Mouse (Mus musculus) fat pad, adult 2 months (tissue): ENCODE results near the gene Bola3.

Experiments used
- DNase-seq: peaks from one replicate; pipeline ENCODE4 v3.0.0-alpha.2; 2011; ENCODE audit warnings: low read depth, low spot score; ENCODE audit errors: extremely low read depth

Bola3 gene

GRCm38 (mm10) chr6:83392166-83392780 lies 43.3 kb downstream of the Bola3 start:
- DNase-seq, result no peak

- DNase-seq, result no peak
Measured at GRCm38 (mm10) chr6:83394122-83394521, 45.2 kb downstream of the Bola3 start.

DNA sequence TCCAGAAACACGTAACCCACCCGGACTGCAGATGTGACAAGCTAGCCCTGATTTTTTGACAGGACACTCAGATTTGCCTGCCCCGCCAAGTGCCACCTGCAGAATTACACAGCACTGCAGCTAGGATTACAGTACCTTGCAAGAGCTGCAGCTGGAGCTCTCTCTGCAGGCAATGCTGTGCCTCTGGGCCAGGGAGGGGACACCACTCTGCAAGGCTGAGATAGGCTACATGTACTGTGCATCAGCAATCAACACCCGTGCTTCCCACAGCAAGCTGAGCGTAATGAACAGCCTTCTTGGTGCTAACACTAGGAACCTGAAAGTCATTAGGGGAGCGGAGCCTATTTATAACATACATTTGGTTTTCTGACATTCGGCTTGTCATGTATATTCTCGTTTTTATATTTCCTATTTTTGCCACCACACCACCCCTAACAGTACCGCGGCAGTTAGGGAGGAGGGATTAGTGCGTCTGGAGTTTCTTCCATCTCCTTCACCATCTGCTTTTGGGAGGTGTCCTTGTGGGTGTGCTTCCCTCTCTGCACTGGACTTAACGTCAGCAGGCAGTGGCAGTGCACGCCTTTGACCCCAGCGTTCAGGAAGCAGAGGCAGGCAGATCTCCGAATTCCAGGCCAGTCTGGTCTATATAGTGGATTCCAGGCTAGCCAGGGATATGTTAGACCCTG lies 46.7 kb downstream of the Bola3 start:
- no peak for DNase-seq

DNA sequence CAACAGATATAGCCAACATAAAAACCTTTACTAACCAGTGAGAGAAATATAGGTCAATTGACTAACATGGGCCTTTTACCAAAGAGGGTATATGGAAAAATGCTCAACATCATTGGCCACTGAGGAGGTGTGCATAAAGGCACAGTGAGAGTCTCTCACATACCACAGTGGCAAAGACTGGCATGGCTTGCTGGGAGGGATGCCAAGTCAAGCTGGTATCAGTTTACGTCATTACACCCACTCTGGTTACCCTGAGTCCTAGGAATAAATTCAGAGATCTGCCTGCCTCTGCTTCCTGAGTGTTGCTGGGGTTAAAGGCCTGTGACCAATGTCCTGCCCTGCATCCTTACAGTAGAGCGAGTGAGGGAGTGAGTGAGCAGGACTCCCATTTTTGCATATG lies 47.8 kb downstream of the Bola3 start:
- no peak for DNase-seq

GRCm38 (mm10) chr6:83397728-83398127 lies 48.8 kb downstream of the Bola3 start:
- no peak for DNase-seq

DNA sequence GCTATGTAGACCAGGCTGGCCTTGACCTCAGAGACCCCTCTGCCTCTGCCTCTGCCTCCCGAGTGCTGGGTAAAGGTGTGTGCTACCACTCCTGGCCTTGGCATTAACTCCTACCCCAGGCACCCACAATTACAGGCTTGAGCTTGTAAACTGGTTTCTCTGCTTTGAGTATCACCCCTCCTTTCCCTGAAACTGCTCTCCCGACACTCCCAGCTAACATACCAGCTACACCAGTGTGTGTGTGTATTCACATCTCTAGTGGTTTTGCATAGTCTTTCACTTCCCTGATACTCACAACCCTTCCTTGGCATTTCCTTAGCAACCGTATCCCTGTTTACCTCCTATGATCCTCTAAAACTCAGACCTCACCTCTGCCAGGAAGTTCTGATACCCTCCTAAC lies 50.8 kb downstream of the Bola3 start:
- DNase-seq, result no peak

- DNase-seq, result no peak
Measured at GRCm38 (mm10) chr6:83403481-83403880, 54.5 kb downstream of the Bola3 start.

- DNase-seq, result no peak
Measured at GRCm38 (mm10) chr6:83404571-83404970, 55.6 kb downstream of the Bola3 start.

- no peak for DNase-seq
Measured at GRCm38 (mm10) chr6:83405511-83406064, 56.6 kb downstream of the Bola3 start.

DNA sequence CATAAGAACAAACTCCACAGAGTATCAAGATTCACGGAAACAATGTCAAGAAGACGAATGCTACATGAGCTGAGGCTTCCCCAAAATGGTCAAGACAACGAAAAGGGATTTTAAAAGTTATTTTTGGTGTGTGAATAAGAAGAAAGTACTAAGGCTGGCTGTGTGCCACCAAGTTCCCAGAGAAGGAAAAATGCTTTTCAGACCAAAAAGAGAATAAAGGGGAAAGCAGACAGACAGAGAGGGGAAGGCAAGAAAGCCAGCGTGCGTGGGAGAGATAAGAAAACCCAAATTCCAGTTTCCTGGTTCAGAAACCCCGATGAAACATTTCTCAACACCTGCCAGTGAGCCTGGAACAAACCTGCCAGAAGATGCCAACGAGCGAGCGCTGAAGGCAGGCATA lies 59.6 kb downstream of the Bola3 start:
- no peak for DNase-seq
